ENCODE assay signal across 8 mouse cellular contexts in the genomic region with DNA sequence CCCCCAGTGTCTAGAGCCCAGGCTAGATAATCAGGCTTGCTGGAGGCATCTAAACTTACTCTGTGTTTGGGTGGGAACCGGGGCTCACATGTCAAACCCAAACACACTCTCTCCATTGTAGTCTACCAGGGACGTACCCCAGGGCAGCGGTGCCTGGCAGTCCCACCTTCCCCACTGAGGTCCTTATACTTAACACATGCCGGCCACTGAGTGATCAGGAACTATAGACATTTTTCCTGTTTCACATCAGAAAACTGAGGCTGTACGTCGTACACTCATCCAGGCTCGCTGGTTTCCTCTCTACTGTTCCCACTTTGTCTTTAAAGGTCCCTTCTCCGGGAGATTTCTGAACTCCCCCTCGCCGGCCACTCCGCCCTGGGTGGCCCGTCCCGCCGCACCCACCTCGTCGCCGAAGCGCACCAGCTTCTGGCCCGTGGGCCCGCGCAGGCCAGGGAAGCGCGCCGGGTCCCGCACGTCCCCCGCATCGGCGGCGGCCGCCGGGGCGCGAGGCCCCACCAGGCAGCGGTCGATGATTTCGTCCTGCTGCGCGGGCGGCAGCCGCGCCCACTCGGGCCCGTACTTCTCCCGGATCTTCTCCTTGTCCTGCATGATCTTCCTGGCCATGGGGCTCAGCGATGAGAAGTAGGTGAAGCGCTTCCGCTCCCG. TPM values are rescaled to one million over a fixed set of nuclear protein-coding genes. Genes with fewer than 3 reads are reported as not detected.
A peak's percentile ranks its signal among the peaks of the same experiment; 100 is the strongest.
DNase-seq lines count a peak whose midpoint lies in the region; ATAC-seq and TF ChIP-seq lines count a peak whose summit lies in the region.

No protein-coding gene starts in this region.

- WGBS in thymus, adult 2 months: under 1% methylated on average over 49 of the region's 49 CpGs
- WGBS in heart, embryonic 13.5 days: under 1% methylated on average over 49 of the region's 49 CpGs
- WGBS in liver, embryonic 12.5 days (ENCODE audit: insufficient replicate concordance): under 1% methylated on average over 49 of the region's 49 CpGs

- peak; percentile 23 for DNase-seq in adrenal gland, postnatal 25 days
- DNase-seq in adrenal gland, adult 18-20 months (ENCODE audit: low spot score in 2 of 2): no peak
- no peak for DNase-seq in thymus, adult 2 months
- DNase-seq in thymus, postnatal 36 days: no peak
- DNase-seq in splenic B cell, adult 2 months (ENCODE audit: low read depth, low spot score): peak; percentile 14
- no peak for DNase-seq in gastrocnemius, postnatal 25 days

- TF ChIP-seq CTCF in thymus, adult 2 months (IDR thresholded peaks at IDR 0.05; ENCODE audit: borderline replicate concordance, control insufficient read depth, extremely low read depth, insufficient read depth, low read length, poor library complexity): no peak

- peak; percentile 20; the same call in 1 of the 2 replicates for ATAC-seq in heart, embryonic 13.5 days (ENCODE audit: extremely low read depth, insufficient number of reproducible peaks, low FRiP score, low TSS enrichment)
- peak; percentile 28 for ATAC-seq in liver, embryonic 12.5 days

- peak overlapping the region; percentile 78 for H3K4me2 ChIP-seq in heart, embryonic 13.5 days
- peak overlapping the region; percentile 99 for H3K4me2 ChIP-seq in liver, embryonic 12.5 days

- H3K27ac ChIP-seq in thymus, adult 2 months (ENCODE audit: control insufficient read depth, insufficient read depth, low read length): no peak overlapping the region
- peak overlapping the region; percentile 95 for H3K27ac ChIP-seq in heart, embryonic 13.5 days (replicated peaks)
- H3K27ac ChIP-seq in liver, embryonic 12.5 days: peak overlapping the region; percentile 78

- H3K4me3 ChIP-seq in thymus, adult 2 months (ENCODE audit: control insufficient read depth, insufficient read depth, low read length): peak overlapping the region; percentile 55
- peak overlapping the region; percentile 82 for H3K4me3 ChIP-seq in heart, embryonic 13.5 days
- peak overlapping the region; percentile 82 for H3K4me3 ChIP-seq in liver, embryonic 12.5 days

- H3K9ac ChIP-seq in heart, embryonic 13.5 days: peak overlapping the region; percentile 98
- peak overlapping the region; percentile 89 for H3K9ac ChIP-seq in liver, embryonic 12.5 days

- H3K27me3 ChIP-seq in thymus, adult 2 months (ENCODE audit: control insufficient read depth, insufficient read depth, low read length): no peaks in the 10 kb centered on the region; the same call in 1 of the 2 replicates
- no peaks in the 10 kb centered on the region for H3K27me3 ChIP-seq in heart, embryonic 13.5 days (replicated peaks)
- H3K27me3 ChIP-seq in liver, embryonic 12.5 days (replicated peaks): no peaks in the 10 kb centered on the region
- H3K27me3 ChIP-seq in splenic B cell, adult 2 months (ENCODE audit: control insufficient read depth, insufficient read depth, low read length, poor library complexity, severe bottlenecking): no peaks in the 10 kb centered on the region

- no peaks in the 10 kb centered on the region for H3K9me3 ChIP-seq in heart, embryonic 13.5 days
- no peaks in the 10 kb centered on the region for H3K9me3 ChIP-seq in liver, embryonic 12.5 days (replicated peaks)

- no peaks in the 10 kb centered on the region for H3K36me3 ChIP-seq in thymus, adult 2 months (ENCODE audit: control insufficient read depth, insufficient read depth, low read length)
- peaks cover 5% of the 10 kb centered on the region; the same call in 1 of the 2 replicates for H3K36me3 ChIP-seq in heart, embryonic 13.5 days
- H3K36me3 ChIP-seq in liver, embryonic 12.5 days: no peaks in the 10 kb centered on the region
- H3K36me3 ChIP-seq in splenic B cell, adult 2 months (ENCODE audit: control insufficient read depth, insufficient read depth, low read length, poor library complexity, severe bottlenecking): no peaks in the 10 kb centered on the region

- no peak for TF ChIP-seq POLR2A in thymus, adult 2 months (IDR thresholded peaks at IDR 0.05; ENCODE audit: control insufficient read depth, extremely low read depth, insufficient read depth, low read length, poor library complexity)

- H3K4me1 ChIP-seq in thymus, adult 2 months (replicated peaks; ENCODE audit: control insufficient read depth, insufficient read depth, low read length): peaks cover 13% of the 10 kb centered on the region
- peaks cover 58% of the 10 kb centered on the region for H3K4me1 ChIP-seq in heart, embryonic 13.5 days
- peaks cover 55% of the 10 kb centered on the region for H3K4me1 ChIP-seq in liver, embryonic 12.5 days

RNA-seq across cellular contexts. Expression of a gene that starts 0.6 kb away (rescaled TPM):
- 41.0 and 46.1 TPM in 2 replicates for total RNA-seq in adrenal gland, postnatal 25 days (2021)
- 10 to 100 TPM; 27.4 to 34.7 TPM for total RNA-seq in adrenal gland, adult 18-20 months (2021)
- polyA plus RNA-seq in thymus, adult 2 months (2012; rRNA removed): 17.3 and 18.1 TPM in 2 replicates
- 37.8 TPM in 2 replicates for polyA plus RNA-seq in heart, embryonic 13.5 days (2015; fragmentation: Nextera tagmentation; extraction: Ambion mirVana)
- 9.4 and 10.2 TPM in 2 replicates for polyA plus RNA-seq in liver, embryonic 12.5 days (2016; fragmentation: Nextera tagmentation; extraction: Ambion mirVana)
- 10 to 100 TPM; 13.7 to 14.0 TPM for total RNA-seq in gastrocnemius, postnatal 25 days (2021)

RNA-seq across cellular contexts. Expression of a gene that starts 59.2 kb away (rescaled TPM):
- 44.7 and 55.0 TPM in 2 replicates for total RNA-seq in adrenal gland, postnatal 25 days (2021)
- total RNA-seq in adrenal gland, adult 18-20 months (2021): 10 to 100 TPM; 33.0 to 44.0 TPM
- 49.8 and 53.2 TPM in 2 replicates for polyA plus RNA-seq in thymus, adult 2 months (2012; rRNA removed)
- polyA plus RNA-seq in heart, embryonic 13.5 days (2015; fragmentation: Nextera tagmentation; extraction: Ambion mirVana): 27.0 and 28.2 TPM in 2 replicates
- 32.4 and 35.4 TPM in 2 replicates for polyA plus RNA-seq in liver, embryonic 12.5 days (2016; fragmentation: Nextera tagmentation; extraction: Ambion mirVana)
- 10 to 100 TPM; 18.6 to 20.8 TPM for total RNA-seq in gastrocnemius, postnatal 25 days (2021)

RNA-seq across cellular contexts. Expression of a gene that starts 59.4 kb away (rescaled TPM):
- total RNA-seq in adrenal gland, postnatal 25 days (2021): 13.8 and 14.6 TPM in 2 replicates
- 1 to 10 TPM; 9.2 to 9.4 TPM for total RNA-seq in adrenal gland, adult 18-20 months (2021)
- 53.5 and 56.7 TPM in 2 replicates for polyA plus RNA-seq in thymus, adult 2 months (2012; rRNA removed)
- polyA plus RNA-seq in heart, embryonic 13.5 days (2015; fragmentation: Nextera tagmentation; extraction: Ambion mirVana): 14.0 and 17.2 TPM in 2 replicates
- 13.3 TPM in 2 replicates for polyA plus RNA-seq in liver, embryonic 12.5 days (2016; fragmentation: Nextera tagmentation; extraction: Ambion mirVana)
- 1 to 10 TPM; 3.2 to 3.7 TPM for total RNA-seq in gastrocnemius, postnatal 25 days (2021)

Comparison
In these comparisons a context has a peak if more than half of its experiments do, and no peak if none do; other contexts are left out.
1. DNase-seq: peak in adrenal gland, postnatal 25 days (single experiment) and splenic B cell, adult 2 months (single experiment); none in adrenal gland, adult 18-20 months (0 of 2), thymus, adult 2 months (single experiment), thymus, postnatal 36 days (0 of 2) and gastrocnemius, postnatal 25 days (single experiment).
2. Peak in every context shown above with its lines, with median percentiles within 50 percentile points of each other: H3K4me3 ChIP-seq.